Mouse (Mus musculus): ENCODE measurements around the gene Evi2a. TPM values are rescaled to one million over a fixed set of nuclear protein-coding genes. Genes with fewer than 3 reads are reported as not detected.
A peak's percentile ranks its signal among the peaks of the same experiment; 100 is the strongest.

The Evi2a gene
- polyA plus RNA-seq, 1 experiment from 2014 or later, result 2.8 TPM

DNA sequence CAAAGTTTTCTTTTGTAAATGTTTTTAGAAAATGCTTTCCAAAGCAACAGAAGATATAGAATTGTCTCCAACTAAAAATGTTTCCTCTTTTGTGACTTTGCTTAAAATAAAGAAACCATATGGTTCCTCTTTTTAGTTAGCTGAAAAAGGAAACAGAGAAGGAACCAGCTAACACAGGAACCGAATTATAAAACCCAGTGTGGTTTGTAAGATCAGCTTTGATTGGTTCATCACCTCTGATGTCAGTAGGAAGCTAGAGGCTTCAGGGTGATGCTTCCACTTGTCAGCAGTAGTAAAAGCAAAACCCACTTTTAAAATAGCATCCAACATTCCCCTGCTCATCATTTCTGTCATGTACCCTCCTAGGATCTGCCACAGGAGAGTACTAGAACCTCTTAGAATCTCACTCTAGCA lies 10.5 kb downstream of the Evi2a start:
- no peak for ATAC-seq
- no peak for DNase-seq (ENCODE audit: low spot score)
- Histone ChIP-seq H3K9ac (ENCODE audit: low read length) (no peak overlapping the region), H3K4me1 (ENCODE audit: control insufficient read depth, insufficient read depth, low read length) (no peaks in the 10 kb centered on the region), H3K9me3 (replicated peaks; ENCODE audit: control insufficient read depth, low read length) (no peaks in the 10 kb centered on the region), H3K4me3 (ENCODE audit: low read depth, low read length) (no peak overlapping the region), H3K4me2 (ENCODE audit: low read length) (no peak overlapping the region), H3K36me3 (ENCODE audit: control insufficient read depth, insufficient read depth, low read length) (no peaks in the 10 kb centered on the region), H3K27ac (ENCODE audit: low read depth, low read length) (no peak overlapping the region), H3K27me3 (replicated peaks; ENCODE audit: control insufficient read depth, insufficient read depth, low read length) (no peaks in the 10 kb centered on the region)
- 77% methylated on average over 1 of the region's 1 CpGs for WGBS

DNA sequence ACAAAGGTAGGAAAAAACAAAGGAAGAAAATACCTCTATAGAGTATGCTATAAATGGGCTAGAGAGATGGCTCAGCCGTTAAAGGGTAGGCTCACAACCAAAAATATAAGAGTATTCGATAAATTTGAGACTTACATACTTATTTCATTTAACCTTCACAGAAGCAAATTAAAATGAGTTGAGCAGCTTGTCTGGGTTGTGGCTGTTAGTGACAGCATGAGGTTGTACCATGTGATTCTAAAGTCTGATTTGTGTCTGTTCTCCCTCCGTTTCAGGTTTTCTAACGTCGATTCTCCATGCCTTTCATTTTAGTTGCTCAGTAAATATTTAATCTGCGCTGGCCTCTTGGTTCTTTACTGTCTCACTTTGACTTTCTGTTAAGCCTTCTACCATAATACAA lies 11.1 kb downstream of the Evi2a start:
- H3K9me3 ChIP-seq (replicated peaks; ENCODE audit: control insufficient read depth, low read length), result no peaks in the 10 kb centered on the region
- H3K4me3 ChIP-seq (ENCODE audit: low read depth, low read length), result no peak overlapping the region
- ATAC-seq (no peak), DNase-seq (ENCODE audit: low spot score) (no peak)
- 90% methylated on average over 6 of the region's 6 CpGs for WGBS
- H3K9ac ChIP-seq (ENCODE audit: low read length), result no peak overlapping the region
- no peaks in the 10 kb centered on the region for H3K4me1 ChIP-seq (ENCODE audit: control insufficient read depth, insufficient read depth, low read length)
- no peaks in the 10 kb centered on the region for H3K27me3 ChIP-seq (replicated peaks; ENCODE audit: control insufficient read depth, insufficient read depth, low read length)
- H3K4me2 ChIP-seq (ENCODE audit: low read length), result no peak overlapping the region
- no peaks in the 10 kb centered on the region for H3K36me3 ChIP-seq (ENCODE audit: control insufficient read depth, insufficient read depth, low read length)
- H3K27ac ChIP-seq (ENCODE audit: low read depth, low read length), result no peak overlapping the region

DNA sequence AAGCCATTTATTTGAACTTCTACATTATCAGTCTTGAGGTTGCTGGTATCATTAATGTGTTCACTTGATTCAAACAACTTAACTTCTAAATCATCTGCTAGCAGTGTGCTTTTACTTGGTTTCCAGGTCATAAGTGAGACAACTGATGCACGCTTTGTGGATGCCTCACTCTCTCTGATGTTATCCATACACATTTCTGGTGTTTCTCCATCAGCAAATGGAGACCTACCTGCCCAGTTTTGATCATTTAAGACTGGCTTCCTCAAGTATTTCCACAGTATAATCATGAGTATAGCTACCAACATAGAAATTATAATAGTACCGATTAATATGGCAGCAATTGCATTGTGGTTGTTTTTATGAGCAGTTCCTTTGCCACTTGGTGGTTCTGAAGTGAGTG lies 14.6 kb downstream of the Evi2a start:
- WGBS, result 95% methylated on average over 2 of the region's 2 CpGs
- Histone ChIP-seq H3K4me3 (ENCODE audit: low read depth, low read length) (no peak overlapping the region), H3K36me3 (ENCODE audit: control insufficient read depth, insufficient read depth, low read length) (no peaks in the 10 kb centered on the region), H3K4me2 (ENCODE audit: low read length) (no peak overlapping the region), H3K27me3 (replicated peaks; ENCODE audit: control insufficient read depth, insufficient read depth, low read length) (no peaks in the 10 kb centered on the region), H3K9me3 (replicated peaks; ENCODE audit: control insufficient read depth, low read length) (no peaks in the 10 kb centered on the region), H3K9ac (ENCODE audit: low read length) (no peak overlapping the region), H3K4me1 (ENCODE audit: control insufficient read depth, insufficient read depth, low read length) (no peaks in the 10 kb centered on the region), H3K27ac (ENCODE audit: low read depth, low read length) (no peak overlapping the region)
- DNase-seq (ENCODE audit: low spot score), result no peak
- ATAC-seq, result no peak

DNA sequence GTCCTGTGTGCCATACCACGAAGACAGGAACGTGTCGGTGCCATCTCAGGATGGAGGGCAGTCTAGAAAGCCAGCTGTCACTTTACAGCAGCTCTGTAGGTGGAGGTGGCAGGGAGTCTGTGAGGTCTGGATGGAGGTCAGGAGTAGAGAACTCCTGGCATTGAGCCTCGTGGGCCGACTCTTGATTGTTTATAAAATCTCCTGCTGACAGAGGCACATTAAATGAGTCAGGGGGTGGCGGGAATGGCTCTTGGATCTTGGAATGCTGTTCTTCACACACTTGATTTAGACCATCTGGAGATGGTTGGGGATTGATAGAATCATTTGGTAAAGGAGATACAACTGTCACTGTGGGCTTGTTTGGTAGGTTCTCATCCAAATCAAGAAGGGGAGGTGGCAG lies 15.1 kb downstream of the Evi2a start:
- Histone ChIP-seq H3K27me3 (replicated peaks; ENCODE audit: control insufficient read depth, insufficient read depth, low read length) (no peaks in the 10 kb centered on the region), H3K4me2 (ENCODE audit: low read length) (no peak overlapping the region), H3K4me1 (ENCODE audit: control insufficient read depth, insufficient read depth, low read length) (no peaks in the 10 kb centered on the region), H3K9me3 (replicated peaks; ENCODE audit: control insufficient read depth, low read length) (no peaks in the 10 kb centered on the region), H3K4me3 (ENCODE audit: low read depth, low read length) (no peak overlapping the region), H3K9ac (ENCODE audit: low read length) (no peak overlapping the region), H3K36me3 (ENCODE audit: control insufficient read depth, insufficient read depth, low read length) (no peaks in the 10 kb centered on the region), H3K27ac (ENCODE audit: low read depth, low read length) (no peak overlapping the region)
- no peak for ATAC-seq
- no peak for DNase-seq (ENCODE audit: low spot score)
- WGBS, result 78% methylated on average over 6 of the region's 6 CpGs

DNA sequence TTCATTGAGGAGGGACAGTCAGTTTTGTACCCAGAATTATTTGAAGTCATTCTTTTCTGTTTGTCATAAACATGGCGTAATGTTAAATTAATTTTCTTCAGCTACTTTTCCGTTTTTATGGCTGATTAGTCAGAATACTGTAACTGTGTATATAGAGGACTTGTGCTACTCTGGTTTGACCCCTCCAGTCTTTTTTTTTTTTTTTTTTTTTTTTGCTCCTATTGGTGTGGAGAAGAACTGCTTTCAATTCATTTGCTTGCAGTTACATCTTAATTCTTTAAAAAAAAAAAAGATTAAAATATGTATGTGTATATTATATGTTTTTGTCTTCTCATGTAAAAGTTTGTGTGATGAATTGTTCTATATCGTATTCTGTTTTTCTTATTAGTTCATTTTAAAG lies 18.4 kb downstream of the Evi2a start:
- H3K4me3 ChIP-seq (ENCODE audit: low read depth, low read length), result no peak overlapping the region
- no peak for ATAC-seq
- WGBS, result 92% methylated on average over 3 of the region's 3 CpGs
- H3K36me3 ChIP-seq (ENCODE audit: control insufficient read depth, insufficient read depth, low read length), result no peaks in the 10 kb centered on the region
- no peaks in the 10 kb centered on the region for H3K9me3 ChIP-seq (replicated peaks; ENCODE audit: control insufficient read depth, low read length)
- no peak overlapping the region for H3K4me2 ChIP-seq (ENCODE audit: low read length)
- H3K27ac ChIP-seq (ENCODE audit: low read depth, low read length), result no peak overlapping the region
- no peaks in the 10 kb centered on the region for H3K4me1 ChIP-seq (ENCODE audit: control insufficient read depth, insufficient read depth, low read length)
- no peak overlapping the region for H3K9ac ChIP-seq (ENCODE audit: low read length)
- no peaks in the 10 kb centered on the region for H3K27me3 ChIP-seq (replicated peaks; ENCODE audit: control insufficient read depth, insufficient read depth, low read length)
- no peak for DNase-seq (ENCODE audit: low spot score)

GRCm38 (mm10) chr11:79504506-79504905 lies 25.9 kb downstream of the Evi2a start:
- ATAC-seq, result no peak
- DNase-seq (ENCODE audit: low spot score), result no peak
- 60% methylated on average over 7 of the region's 7 CpGs for WGBS
- no peaks in the 10 kb centered on the region for H3K27me3 ChIP-seq (replicated peaks; ENCODE audit: control insufficient read depth, insufficient read depth, low read length)
- no peak overlapping the region for H3K4me2 ChIP-seq (ENCODE audit: low read length)
- H3K9ac ChIP-seq (ENCODE audit: low read length), result no peak overlapping the region
- H3K36me3 ChIP-seq (ENCODE audit: control insufficient read depth, insufficient read depth, low read length), result no peaks in the 10 kb centered on the region
- H3K27ac ChIP-seq (ENCODE audit: low read depth, low read length), result no peak overlapping the region
- no peaks in the 10 kb centered on the region for H3K9me3 ChIP-seq (replicated peaks; ENCODE audit: control insufficient read depth, low read length)
- H3K4me1 ChIP-seq (ENCODE audit: control insufficient read depth, insufficient read depth, low read length), result peaks cover 8% of the 10 kb centered on the region
- H3K4me3 ChIP-seq (ENCODE audit: low read depth, low read length), result no peak overlapping the region

- H3K4me2 ChIP-seq (ENCODE audit: low read length), result no peak within 1 kb of the TSS; the same call in 1 of the 2 replicates
- peak; percentile 68 for DNase-seq (ENCODE audit: low spot score)
- 0 out of 2 replicates have a peak within 1 kb of the TSS, but pooled peaks have one; percentile 14 for H3K27ac ChIP-seq (ENCODE audit: low read depth, low read length)
- H3K9me3 ChIP-seq (replicated peaks; ENCODE audit: control insufficient read depth, low read length), result no peaks in the 10 kb centered on the region
- no peak within 1 kb of the TSS for H3K9ac ChIP-seq (ENCODE audit: low read length)
- 18% methylated on average over 8 of the region's 8 CpGs for WGBS
- H3K27me3 ChIP-seq (replicated peaks; ENCODE audit: control insufficient read depth, insufficient read depth, low read length), result no peaks in the 10 kb centered on the region
- H3K36me3 ChIP-seq (ENCODE audit: control insufficient read depth, insufficient read depth, low read length), result no peaks in the 10 kb centered on the region
- H3K4me3 ChIP-seq (ENCODE audit: low read depth, low read length), result no peak within 1 kb of the TSS
- ATAC-seq, result peak; percentile 63; the same call in 1 of the 2 replicates
- H3K4me1 ChIP-seq (ENCODE audit: control insufficient read depth, insufficient read depth, low read length), result peaks cover 8% of the 10 kb centered on the region
These were observed 26.6 kb downstream of the Evi2a start, which contains the start of gene Omg for GRCm38 (mm10) chr11:79503845-79504244. Gene Omg, minus strand, starts transcription at chr11:79504084.

DNA sequence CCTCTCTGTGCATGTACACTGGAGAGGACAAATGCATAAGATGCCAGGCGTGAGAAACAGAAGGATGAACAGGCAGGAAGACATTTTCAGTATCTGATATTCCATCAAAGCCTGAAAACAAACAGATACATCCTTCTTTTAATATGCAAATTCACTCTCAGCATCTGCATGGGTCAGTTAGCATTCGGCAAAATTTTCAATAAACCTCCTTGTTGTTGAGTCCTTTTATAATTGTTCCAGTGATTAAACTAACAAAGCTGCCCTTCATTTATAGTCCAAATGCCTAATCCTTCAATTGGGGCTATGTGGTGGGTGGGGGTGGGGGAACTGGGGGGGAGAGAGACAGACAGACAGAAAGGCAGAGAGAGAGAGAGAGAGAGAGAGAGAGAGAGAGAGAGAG lies 27.5 kb downstream of the Evi2a start:
- H3K36me3 ChIP-seq (ENCODE audit: control insufficient read depth, insufficient read depth, low read length), result no peaks in the 10 kb centered on the region
- H3K9me3 ChIP-seq (replicated peaks; ENCODE audit: control insufficient read depth, low read length), result no peaks in the 10 kb centered on the region
- 6% methylated on average over 2 of the region's 2 CpGs for WGBS
- peaks cover 8% of the 10 kb centered on the region for H3K4me1 ChIP-seq (ENCODE audit: control insufficient read depth, insufficient read depth, low read length)
- H3K4me3 ChIP-seq (ENCODE audit: low read depth, low read length), result no peak overlapping the region
- DNase-seq (ENCODE audit: low spot score) (peak; percentile 24), ATAC-seq (no peak)
- H3K27ac ChIP-seq (ENCODE audit: low read depth, low read length), result 0 out of 2 replicates have a peak overlapping the region, but pooled peaks have one; percentile 14
- H3K4me2 ChIP-seq (ENCODE audit: low read length), result no peak overlapping the region
- H3K9ac ChIP-seq (ENCODE audit: low read length), result no peak overlapping the region
- H3K27me3 ChIP-seq (replicated peaks; ENCODE audit: control insufficient read depth, insufficient read depth, low read length), result no peaks in the 10 kb centered on the region

- ATAC-seq, result peak; percentile 42; the same call in 1 of the 2 replicates
- Histone ChIP-seq H3K9me3 (replicated peaks; ENCODE audit: control insufficient read depth, low read length) (no peaks in the 10 kb centered on the region), H3K4me3 (ENCODE audit: low read depth, low read length) (no peak overlapping the region), H3K4me2 (ENCODE audit: low read length) (no peak overlapping the region; the same call in 1 of the 2 replicates), H3K27ac (ENCODE audit: low read depth, low read length) (no peak overlapping the region; the same call in 1 of the 2 replicates), H3K9ac (ENCODE audit: low read length) (no peak overlapping the region), H3K27me3 (replicated peaks; ENCODE audit: control insufficient read depth, insufficient read depth, low read length) (no peaks in the 10 kb centered on the region), H3K4me1 (ENCODE audit: control insufficient read depth, insufficient read depth, low read length) (peaks cover 9% of the 10 kb centered on the region), H3K36me3 (ENCODE audit: control insufficient read depth, insufficient read depth, low read length) (no peaks in the 10 kb centered on the region)
- WGBS, result 49% methylated on average over 10 of the region's 10 CpGs
- DNase-seq (ENCODE audit: low spot score), result peak; percentile 72
These were observed 35.2 kb downstream of the Evi2a start for GRCm38 (mm10) chr11:79494976-79495800.

All from forebrain, embryonic 14.5 days (tissue).